Mouse (Mus musculus) liver, embryonic 14.5 days (tissue): Measurements from ENCODE around the gene Trir.

Experiments
- CTCF ChIP-seq: IDR thresholded peaks from 2 replicates; pipeline ENCODE4 v1.5.1; 2016; ENCODE audit warnings: antibody characterized with exemption, low read depth, control low read depth
- EP300 ChIP-seq: IDR thresholded peaks from 2 replicates; pipeline ENCODE4 v1.6.1; 2016; ENCODE audit warnings: antibody characterized with exemption, low read depth

DNA sequence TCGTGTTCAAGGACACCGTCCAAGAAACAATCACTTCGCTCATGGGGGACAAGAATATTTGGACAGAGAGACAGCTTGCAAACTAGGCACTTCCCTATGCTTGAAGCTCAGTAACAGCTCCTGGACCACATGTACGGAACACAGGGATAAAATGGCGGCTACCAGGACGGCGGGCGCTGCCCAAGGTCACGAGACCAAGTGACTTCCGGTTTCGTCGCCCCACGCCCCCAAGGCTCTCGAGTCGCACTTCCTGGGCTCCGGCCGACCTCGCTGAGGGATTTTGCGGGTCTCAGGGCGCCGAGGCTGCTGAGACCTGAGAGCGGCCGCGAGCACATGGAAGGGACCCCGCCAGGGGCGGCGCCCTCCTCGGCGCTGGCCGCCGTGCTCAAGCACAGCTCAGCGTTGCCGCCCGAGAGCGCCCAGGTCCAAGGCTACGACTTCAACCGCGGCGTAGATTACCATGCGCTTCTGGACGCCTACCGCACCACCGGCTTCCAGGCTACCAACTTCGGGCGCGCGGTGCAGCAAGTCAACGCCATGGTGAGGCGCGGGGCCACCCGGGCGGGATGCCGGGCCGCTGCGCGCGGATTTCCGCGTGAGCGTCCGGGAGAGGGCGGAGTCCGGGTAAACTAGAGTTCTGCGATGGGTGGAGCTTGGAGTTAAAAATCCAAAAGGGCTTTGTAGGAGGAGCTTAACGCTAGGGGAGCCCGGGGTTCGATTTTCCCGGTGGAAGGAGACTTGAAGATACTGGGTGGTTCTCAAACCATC lies 45.1 kb downstream of the Trir start, which contains the start of gene Dhps:
- TF ChIP-seq CTCF: peak; percentile 25; the same call in 1 of the 2 replicates
- TF ChIP-seq EP300: no peak
